Mouse (Mus musculus) monocyte, adult 5-6 weeks (primary cell): ENCODE results near the gene Rnf41. TPM values are rescaled to one million over a fixed set of nuclear protein-coding genes. Genes with fewer than 3 reads are reported as not detected.

ENCODE experiments used
- ATAC-seq: fragments of 153-309, 156-312 bp; replicated peaks from 2 replicates; pipeline ENCODE4 v1.8.0; 2017; ENCODE audit warnings: mild to moderate bottlenecking; ENCODE audit not compliant: low TSS enrichment, insufficient number of reproducible peaks, severe bottlenecking, poor library complexity, low FRiP score
- total RNA-seq: library from RNA; stranded (forward); fragments of 200-1000, 200-491, 200-594 nt; gene quantifications from 3 replicates; pipeline ENCODE4 v1.2.3, GENCODE M21; 2017

Rnf41 gene
- total RNA-seq, 1 experiment from 2014 or later: 16.2 TPM

DNA sequence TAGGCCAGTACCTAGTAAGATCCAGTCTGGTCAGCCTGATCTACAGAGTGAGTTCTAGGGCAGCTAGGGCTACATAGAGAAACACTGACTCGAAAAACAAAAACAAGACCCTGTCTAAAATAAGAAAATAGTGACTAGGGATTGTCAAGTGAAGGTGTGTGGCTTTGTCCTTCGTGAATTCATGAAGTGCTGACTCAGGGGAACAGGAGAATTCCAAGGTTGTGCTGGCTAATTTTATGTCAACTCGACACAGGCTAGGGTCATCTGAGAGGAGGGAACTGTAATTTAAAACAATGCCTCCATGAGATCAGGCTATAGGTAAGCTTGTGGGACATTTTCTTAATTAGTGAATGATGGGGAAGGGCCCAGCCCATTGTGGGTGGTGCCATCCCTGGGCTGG is 43.0 kb downstream of the Rnf41 start:
- no peak for ATAC-seq

DNA sequence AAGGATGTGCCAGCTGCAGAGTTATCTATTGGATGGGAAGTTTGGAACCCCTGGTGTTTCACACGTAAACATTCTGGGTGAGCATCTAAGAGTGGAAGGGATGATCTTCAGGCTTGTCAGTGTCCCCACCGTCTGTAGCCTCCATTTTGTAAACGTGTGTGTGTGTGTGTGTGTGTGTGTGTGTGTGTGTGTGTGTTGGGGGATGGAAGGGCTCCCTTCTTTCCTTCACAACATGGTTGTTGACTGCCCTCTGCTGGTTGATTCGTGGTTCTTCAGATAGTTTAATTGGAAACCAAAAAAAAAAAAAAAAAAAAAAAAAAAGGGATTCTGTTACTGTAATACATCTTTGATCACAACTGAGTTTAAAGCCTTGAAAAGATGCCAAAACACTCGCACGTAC is 43.8 kb downstream of the Rnf41 start:
- peak; percentile 56 for ATAC-seq

DNA sequence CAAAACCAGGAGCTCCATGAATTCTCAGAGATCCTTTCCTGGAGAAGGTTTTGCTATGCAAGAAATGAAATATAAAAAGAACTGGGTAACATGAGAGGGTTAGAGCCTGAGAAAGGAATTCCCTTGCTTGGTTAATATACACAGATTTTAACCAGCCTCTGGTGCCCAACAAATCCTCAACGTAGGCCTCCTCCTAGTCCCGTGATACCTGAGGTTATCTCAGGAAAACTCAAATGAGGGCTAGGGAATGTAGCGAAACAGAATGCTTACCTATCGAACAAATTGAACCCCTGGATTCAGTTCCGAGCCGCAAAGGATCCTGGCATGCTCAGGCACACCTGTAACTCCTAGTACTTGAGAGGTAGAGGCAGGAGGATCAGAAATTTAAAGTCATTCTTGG is 46.2 kb downstream of the Rnf41 start:
- no peak for ATAC-seq

- peak; percentile 34; the same call in 1 of the 2 replicates for ATAC-seq
Measured at GRCm38 (mm10) chr10:128458348-128458718, 46.9 kb downstream of the Rnf41 start.

DNA sequence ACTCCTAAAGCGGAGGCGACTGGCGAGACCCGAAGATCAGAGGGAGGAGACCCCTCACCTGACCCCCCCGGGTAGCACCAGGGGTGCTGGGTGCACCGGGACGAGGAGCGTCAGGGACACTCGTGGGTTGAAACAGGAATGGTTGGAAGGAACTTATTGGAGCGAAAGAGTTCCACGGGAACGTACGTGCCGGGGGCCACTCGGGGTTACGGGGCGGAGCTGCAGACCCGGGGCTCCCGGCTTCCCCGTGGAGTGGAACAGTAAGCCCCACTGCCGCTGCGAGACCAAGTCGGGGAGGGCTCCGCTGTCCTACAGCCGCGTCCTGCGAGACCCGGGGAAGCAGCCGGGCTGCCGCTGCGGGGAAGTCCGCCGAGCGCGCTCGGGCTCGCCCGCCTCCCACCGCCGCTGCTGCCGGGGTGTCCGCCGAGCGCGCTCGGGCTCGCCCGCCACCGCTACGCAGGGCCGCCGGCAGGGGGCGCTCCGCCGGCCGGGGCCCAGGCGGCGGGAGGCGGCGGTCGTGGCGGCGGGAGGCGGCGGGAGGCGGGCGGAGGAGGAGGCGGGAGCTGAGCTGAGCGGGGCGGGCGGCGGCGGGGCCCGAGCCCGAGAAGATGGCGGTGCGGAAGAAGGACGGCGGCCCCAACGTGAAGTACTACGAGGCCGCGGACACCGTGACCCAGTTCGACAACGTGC is 47.4 kb downstream of the Rnf41 start, which contains the start of gene Smarcc2:
Gene Smarcc2, plus strand, starts transcription at position 530 of the 690 bp plus-strand sequence.
- ATAC-seq: 0 out of 2 replicates have a peak, but pooled peaks have one; percentile 35

DNA sequence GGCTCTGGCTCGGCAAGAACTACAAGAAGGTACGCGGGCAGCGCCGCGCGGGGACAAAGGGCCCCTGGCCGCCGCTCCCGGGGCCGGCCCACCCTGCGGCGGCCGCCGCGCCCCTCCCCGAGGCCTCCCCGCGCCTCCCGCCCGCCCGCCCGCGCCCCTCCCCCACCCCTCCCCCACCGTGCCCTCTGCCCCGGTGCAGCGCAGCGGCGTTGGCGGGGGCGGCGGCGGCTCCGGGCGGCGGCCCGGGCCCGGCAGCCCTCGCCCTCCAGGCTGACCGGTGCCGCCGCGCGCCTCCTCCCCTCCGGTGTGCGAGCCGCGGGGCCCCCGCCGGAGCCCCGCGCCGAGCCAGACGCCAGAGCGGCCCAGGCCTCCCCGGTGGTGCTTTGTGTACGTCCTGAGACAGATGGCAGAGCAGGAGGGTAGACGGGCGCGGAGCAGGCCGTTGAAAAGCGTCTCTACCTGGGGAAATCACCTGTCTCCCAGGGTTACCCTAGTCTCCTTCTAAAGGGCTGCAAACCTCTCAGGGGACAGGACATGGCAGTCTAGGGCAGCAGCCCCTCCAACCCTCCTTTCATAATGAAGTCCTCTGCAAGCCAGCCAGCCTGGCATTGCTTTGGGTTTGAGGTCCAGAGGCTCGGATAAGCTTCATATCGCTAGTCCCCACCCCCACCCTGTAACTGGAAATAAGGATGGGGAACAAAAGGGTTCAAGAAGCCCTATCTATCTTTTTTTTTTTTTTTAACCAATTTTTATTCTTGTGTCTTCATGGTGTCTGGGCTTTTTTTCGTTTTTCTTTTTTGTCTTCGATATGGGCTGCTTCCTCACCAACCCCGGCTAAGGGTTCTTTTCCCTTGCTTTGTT is 48.2 kb downstream of the Rnf41 start:
- no peak for ATAC-seq

DNA sequence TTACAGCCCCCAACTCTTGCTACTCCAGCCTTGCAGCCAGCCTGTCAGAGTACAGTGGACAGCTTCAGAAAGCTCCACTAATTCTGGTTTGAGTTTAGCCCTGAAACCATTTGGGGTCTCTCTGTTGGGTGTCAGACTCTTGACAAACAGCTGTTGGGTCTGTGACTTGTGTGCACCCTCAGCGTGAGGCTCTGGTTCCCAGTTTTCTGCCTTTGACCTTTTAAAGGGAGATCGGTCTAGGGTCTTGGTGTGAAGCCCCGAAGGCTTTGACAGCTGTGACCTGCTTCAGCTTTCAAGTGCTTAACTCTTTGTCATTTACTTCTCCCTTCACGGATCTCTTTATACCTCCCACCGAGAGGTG is 48.8 kb downstream of the Rnf41 start:
- ATAC-seq: no peak

DNA sequence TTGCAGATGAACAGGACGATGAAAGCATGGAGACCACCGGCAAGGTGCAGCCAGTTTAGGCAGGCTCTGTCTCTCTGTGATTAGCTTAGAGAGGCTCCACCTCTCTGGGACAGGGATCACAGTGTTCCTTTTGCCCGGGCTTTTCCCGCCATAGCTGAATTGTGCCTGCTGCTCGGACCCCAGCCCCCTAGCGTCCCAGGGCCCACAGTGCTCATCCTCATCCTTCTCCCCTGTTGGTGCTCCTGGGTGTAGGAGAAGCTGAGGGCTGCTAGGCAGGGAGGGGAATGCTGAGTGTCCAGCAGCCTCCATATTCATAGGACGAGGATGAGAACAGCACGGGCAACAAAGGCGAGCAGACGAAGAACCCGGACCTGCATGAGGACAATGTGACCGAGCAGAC is 62.9 kb downstream of the Rnf41 start:
- ATAC-seq: no peak

DNA sequence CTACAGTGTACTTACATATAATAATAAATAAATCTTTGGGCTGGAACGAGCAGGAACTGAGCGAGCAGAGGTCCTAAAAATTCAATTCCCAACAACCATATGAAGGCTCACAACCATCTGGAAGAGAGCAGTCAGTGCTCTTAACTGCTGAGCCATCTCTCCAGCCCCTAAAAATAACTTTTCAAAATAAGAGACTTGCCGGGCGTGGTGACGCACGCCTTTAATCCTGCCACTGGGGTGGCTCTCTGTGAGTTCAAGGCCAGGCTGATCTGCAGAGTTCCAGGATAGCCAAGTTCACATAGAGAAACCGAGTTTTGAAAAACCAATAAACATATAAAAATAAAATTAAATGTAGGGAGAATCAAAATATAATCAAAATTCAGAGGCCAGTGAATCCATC is 74.9 kb downstream of the Rnf41 start:
- ATAC-seq: no peak

DNA sequence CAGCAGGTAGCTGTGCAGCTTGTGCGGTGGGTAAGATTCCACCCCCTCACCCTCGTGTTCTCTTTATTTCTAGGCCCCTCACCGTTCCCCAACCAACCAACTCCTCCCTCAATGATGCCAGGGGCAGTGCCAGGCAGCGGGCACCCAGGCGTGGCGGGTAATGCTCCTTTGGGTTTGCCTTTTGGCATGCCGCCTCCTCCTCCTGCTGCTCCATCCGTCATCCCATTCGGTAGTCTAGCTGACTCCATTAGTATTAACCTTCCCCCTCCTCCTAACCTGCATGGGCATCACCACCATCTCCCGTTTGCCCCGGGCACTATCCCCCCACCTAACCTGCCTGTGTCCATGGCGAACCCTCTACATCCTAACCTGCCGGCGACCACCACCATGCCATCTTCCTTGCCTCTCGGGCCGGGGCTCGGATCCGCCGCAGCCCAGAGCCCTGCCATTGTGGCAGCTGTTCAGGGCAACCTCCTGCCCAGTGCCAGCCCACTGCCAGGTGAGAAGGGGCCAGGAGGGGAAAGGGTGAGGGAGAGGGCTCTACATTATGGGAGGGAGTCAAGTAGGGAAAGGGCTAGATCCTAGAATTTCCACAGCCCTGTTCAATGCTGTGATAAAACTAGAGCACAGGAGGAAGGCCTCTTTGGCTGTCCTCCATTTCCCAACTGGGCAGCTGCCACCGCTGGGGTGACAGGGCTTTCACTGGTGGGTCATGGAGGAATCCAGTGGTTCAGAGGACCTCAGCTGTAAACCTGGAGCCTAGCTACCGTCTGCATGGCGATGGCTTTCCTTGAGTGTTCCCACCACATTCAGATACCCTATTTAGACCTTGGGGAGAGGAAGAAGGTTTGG is 76.6 kb downstream of the Rnf41 start:
- ATAC-seq: no peak

DNA sequence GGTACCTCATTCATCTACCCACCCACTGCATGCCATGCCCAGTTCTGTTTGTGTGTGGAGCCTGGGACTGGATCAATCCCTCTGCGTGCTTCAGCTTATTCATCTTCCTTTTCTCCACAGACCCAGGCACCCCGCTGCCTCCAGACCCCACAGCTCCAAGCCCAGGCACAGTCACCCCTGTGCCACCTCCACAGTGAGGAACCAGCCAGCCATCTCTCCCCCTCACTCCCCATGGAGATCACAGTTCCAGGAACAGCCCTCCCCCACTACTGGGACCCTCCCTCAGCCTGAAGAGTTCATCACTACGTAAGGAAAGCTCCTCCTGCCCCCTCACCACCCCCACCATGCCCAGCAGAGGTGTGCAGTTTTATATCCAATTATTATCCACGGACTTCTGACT is 77.3 kb downstream of the Rnf41 start:
- no peak for ATAC-seq

DNA sequence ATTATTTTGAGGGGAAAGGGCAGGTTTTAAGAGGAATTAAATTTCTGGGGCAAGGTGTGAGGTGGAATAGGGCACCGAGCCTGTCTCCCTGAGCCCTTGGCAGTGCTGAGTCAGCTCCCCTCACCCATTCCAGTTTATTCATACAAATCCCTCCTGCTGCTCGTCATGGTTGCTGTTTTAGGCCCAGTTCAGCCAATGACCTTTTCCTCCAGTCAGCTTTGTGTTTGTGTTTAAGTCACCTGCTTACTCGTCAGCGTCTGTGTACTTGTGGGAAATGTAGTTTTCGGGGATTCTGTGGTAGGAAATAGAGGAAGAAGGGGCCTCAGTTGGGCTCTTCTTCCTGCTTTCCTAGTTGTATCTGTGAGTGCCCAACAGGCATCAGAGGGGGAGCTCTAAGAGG is 77.9 kb downstream of the Rnf41 start:
- ATAC-seq: peak; percentile 45

GRCm38 (mm10) chr10:128489785-128490184 is 78.3 kb downstream of the Rnf41 start:
- no peak for ATAC-seq

DNA sequence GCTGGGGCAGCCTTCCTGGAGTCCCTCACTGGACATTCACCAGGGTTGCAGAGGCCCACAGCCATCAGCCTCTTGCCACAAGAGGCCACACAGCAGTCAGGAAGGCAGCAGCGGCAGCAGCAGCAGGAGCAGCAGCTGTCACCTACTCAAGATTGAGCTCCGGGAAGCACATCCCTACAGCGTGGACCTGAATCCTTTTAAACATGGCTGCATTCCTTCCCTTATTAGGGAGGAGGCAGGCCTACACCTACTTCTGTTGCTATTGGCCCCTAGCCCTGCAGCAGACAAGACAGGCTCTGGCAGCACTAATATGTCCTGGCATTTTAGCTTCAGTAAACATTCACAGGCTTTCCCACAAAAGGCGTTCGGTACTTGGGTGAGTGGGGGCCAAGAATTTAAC is 78.8 kb downstream of the Rnf41 start:
- no peak for ATAC-seq

DNA sequence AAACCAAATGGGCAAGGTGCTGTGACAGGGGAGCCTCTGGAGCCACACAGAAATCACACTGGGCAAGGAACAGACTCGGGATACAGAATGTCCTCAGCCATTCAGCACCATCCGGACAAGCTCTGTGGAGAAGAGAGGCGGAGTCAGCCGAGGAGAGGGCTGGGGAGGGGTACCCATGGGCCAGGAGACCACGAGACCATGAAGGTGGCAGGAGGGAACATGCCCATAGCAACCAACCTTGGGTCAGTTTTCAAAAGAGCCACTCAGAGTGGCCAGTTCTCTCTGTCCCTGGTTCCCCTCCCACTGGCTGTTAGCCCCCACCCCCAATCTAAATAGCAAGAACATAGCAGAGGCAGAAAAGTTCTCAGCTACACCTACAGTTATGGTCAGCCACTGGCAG is 79.5 kb downstream of the Rnf41 start:
- no peak for ATAC-seq

Other genes starting within 250 kb of the Rnf41 start
- 2.2 to 23.9 TPM (median 6.5 TPM) in 3 replicates for gene Rbms2, start 231.4 kb upstream of the Rnf41 start, total RNA-seq
- not detected in 3 replicates for gene Gls2, start 217.2 kb upstream of the Rnf41 start, total RNA-seq
- gene Spryd4, start 199.8 kb upstream of the Rnf41 start, total RNA-seq: 5.1 to 9.0 TPM (median 7.3 TPM) in 3 replicates
- gene Mip, start 185.8 kb upstream of the Rnf41 start, total RNA-seq: not detected in 3 replicates
- 6.0 to 13.5 TPM (median 9.7 TPM) in 3 replicates for gene Timeless, start 179.6 kb upstream of the Rnf41 start, total RNA-seq
- gene Apon, start 157.6 kb upstream of the Rnf41 start, total RNA-seq: not detected in 3 replicates
- gene Apof, start 143.0 kb upstream of the Rnf41 start, total RNA-seq: 0.39 TPM in 1 of 3 replicates, not detected in the others
- gene Stat2, start 141.1 kb upstream of the Rnf41 start, total RNA-seq: 17.5 to 30.8 TPM (median 30.3 TPM) in 3 replicates
- gene Il23a, start 112.9 kb upstream of the Rnf41 start, total RNA-seq: not detected in 3 replicates
- 12.1 to 21.8 TPM (median 14.6 TPM) in 3 replicates for gene Pan2, start 108.3 kb upstream of the Rnf41 start, total RNA-seq
- 31.0 to 45.3 TPM (median 42.6 TPM) in 3 replicates for gene Cnpy2, start 89.2 kb upstream of the Rnf41 start, total RNA-seq
- 72.5 to 84.0 TPM (median 77.3 TPM) in 3 replicates for gene Cs, start 73.9 kb upstream of the Rnf41 start, total RNA-seq
- gene Coq10a, start 42.7 kb upstream of the Rnf41 start, total RNA-seq: 18.2 to 21.9 TPM (median 19.4 TPM) in 3 replicates
- gene Ankrd52, start 34.5 kb upstream of the Rnf41 start, total RNA-seq: 6.5 to 18.2 TPM (median 8.3 TPM) in 3 replicates
- not detected in 3 replicates for gene Slc39a5, start 10.4 kb upstream of the Rnf41 start, total RNA-seq
- 34.6 to 49.4 TPM (median 44.2 TPM) in 3 replicates for gene Nabp2, start 165 bp upstream of the Rnf41 start, total RNA-seq
- 53.3 to 103 TPM (median 61.2 TPM) in 3 replicates for gene Smarcc2, start 47.6 kb downstream of the Rnf41 start, total RNA-seq
- gene Myl6, start 82.5 kb downstream of the Rnf41 start, total RNA-seq: 2,131 to 2,768 TPM (median 2,315 TPM) in 3 replicates
- gene Myl6b, start 87.0 kb downstream of the Rnf41 start, total RNA-seq: not detected in 3 replicates
- gene Esyt1, start 114.2 kb downstream of the Rnf41 start, total RNA-seq: 135 to 345 TPM (median 157 TPM) in 3 replicates
- 16.1 to 26.5 TPM (median 19.1 TPM) in 3 replicates for gene Zc3h10, start 136.1 kb downstream of the Rnf41 start, total RNA-seq
- gene Rpl41, start 137.6 kb downstream of the Rnf41 start, total RNA-seq: 2,103 to 2,260 TPM (median 2,168 TPM) in 3 replicates
- 37.2 to 74.1 TPM (median 47.8 TPM) in 3 replicates for gene Pa2g4, start 154.3 kb downstream of the Rnf41 start, total RNA-seq
- 1.4 to 3.3 TPM (median 2.8 TPM) in 3 replicates for gene Erbb3, start 178.0 kb downstream of the Rnf41 start, total RNA-seq
- 224 to 301 TPM (median 295 TPM) in 3 replicates for gene Rps26, start 215.1 kb downstream of the Rnf41 start, total RNA-seq
- gene Ikzf4, start 234.3 kb downstream of the Rnf41 start, total RNA-seq: not detected in 3 replicates